Mouse (Mus musculus) macrophage (primary cell): ENCODE measurements around the gene Itsn1. TPM values are rescaled to one million over a fixed set of nuclear protein-coding genes. Genes with fewer than 3 reads are reported as not detected.

Source experiments
- H3K27ac ChIP-seq: fragments of 350-480 bp; formaldehyde crosslinking; 2 replicates; pipeline ENCODE4 v1.9.0; 2021
- H3K36me3 ChIP-seq: fragments of 350-480 bp; formaldehyde crosslinking; 2 replicates; pipeline ENCODE4 v1.9.0; 2021; ENCODE audit errors: inconsistent target
- H3K4me3 ChIP-seq: fragments of 350-480 bp; formaldehyde crosslinking; 2 replicates; pipeline ENCODE4 v1.9.0; 2021; ENCODE audit errors: inconsistent target
- H3K79me2 ChIP-seq: fragments of 350-480 bp; formaldehyde crosslinking; 2 replicates; pipeline ENCODE4 v1.9.0; 2021; ENCODE audit errors: inconsistent target
- WGBS: methylation state at CpG from one replicate; pipeline ENCODE4 v1.1.7; 2026; ENCODE audit warnings: inconsistent platforms; ENCODE audit not compliant: missing documents; 5-methylcytosine and 5-hydroxymethylcytosine counted together
- polyA plus RNA-seq: library from polyadenylated mRNA; stranded (reverse); fragments of 250-400 nt; gene quantifications from 3 replicates; pipeline ENCODE4 v1.2.4, GENCODE M21; 2018; ENCODE audit warnings: inconsistent platforms

Gene Itsn1
- polyA plus RNA-seq, 1 experiment from 2014 or later, result 216 TPM

GRCm38 (mm10) chr16:91743055-91743454 lies 14.0 kb downstream of the Itsn1 start:
- Histone ChIP-seq H3K79me2 (peaks cover 99% of the 10 kb centered on the region), H3K27ac (no peak overlapping the region), H3K4me3 (no peak overlapping the region), H3K36me3 (0 out of 2 replicates have a peak, but pooled peaks cover 6% of the 10 kb centered on the region)
- WGBS, result 92% methylated on average over 5 of the region's 7 CpGs

- Histone ChIP-seq H3K4me3 (no peak overlapping the region), H3K27ac (no peak overlapping the region), H3K36me3 (0 out of 2 replicates have a peak, but pooled peaks cover 6% of the 10 kb centered on the region), H3K79me2 (peaks cover 96% of the 10 kb centered on the region)
- WGBS, result 48% methylated on average over 13 of the region's 14 CpGs
Observed at GRCm38 (mm10) chr16:91746101-91746950, 17.2 kb downstream of the Itsn1 start.

GRCm38 (mm10) chr16:91747567-91747966 lies 18.5 kb downstream of the Itsn1 start:
- Histone ChIP-seq H3K27ac (no peak overlapping the region), H3K36me3 (peaks cover 6% of the 10 kb centered on the region; the same call in 1 of the 2 replicates), H3K79me2 (peaks cover 96% of the 10 kb centered on the region), H3K4me3 (no peak overlapping the region)
- 89% methylated on average over 6 of the region's 6 CpGs for WGBS

GRCm38 (mm10) chr16:91751644-91752385 lies 22.7 kb downstream of the Itsn1 start:
- WGBS, result 93% methylated on average over 13 of the region's 13 CpGs
- Histone ChIP-seq H3K36me3 (peaks cover 8% of the 10 kb centered on the region; the same call in 1 of the 2 replicates), H3K27ac (no peak overlapping the region), H3K79me2 (peaks cover 96% of the 10 kb centered on the region), H3K4me3 (no peak overlapping the region)

GRCm38 (mm10) chr16:91753611-91754010 lies 24.5 kb downstream of the Itsn1 start:
- WGBS, result 92% methylated on average over 4 of the region's 4 CpGs
- peaks cover 10% of the 10 kb centered on the region; the same call in 1 of the 2 replicates for H3K36me3 ChIP-seq

GRCm38 (mm10) chr16:91754957-91755356 lies 25.9 kb downstream of the Itsn1 start:
- H3K27ac ChIP-seq, result no peak overlapping the region
- peaks cover 97% of the 10 kb centered on the region for H3K79me2 ChIP-seq
- H3K4me3 ChIP-seq, result no peak overlapping the region
- peaks cover 10% of the 10 kb centered on the region; the same call in 1 of the 2 replicates for H3K36me3 ChIP-seq
- WGBS, result 9% methylated on average over 6 of the region's 6 CpGs

More at GRCm38 (mm10) chr16:91753611-91754010, 24.5 kb downstream of the Itsn1 start:
- Histone ChIP-seq H3K27ac (no peak overlapping the region), H3K79me2 (peaks cover 97% of the 10 kb centered on the region), H3K4me3 (no peak overlapping the region)

- Histone ChIP-seq H3K36me3 (peaks cover 9% of the 10 kb centered on the region; the same call in 1 of the 2 replicates), H3K27ac (no peak overlapping the region), H3K4me3 (no peak overlapping the region), H3K79me2 (peaks cover 98% of the 10 kb centered on the region)
- 94% methylated on average over 9 of the region's 9 CpGs for WGBS
Observed at GRCm38 (mm10) chr16:91761202-91761601, 32.1 kb downstream of the Itsn1 start.

GRCm38 (mm10) chr16:91761761-91762160 lies 32.7 kb downstream of the Itsn1 start:
- WGBS, result 0% methylated on average over 3 of the region's 3 CpGs
- no peak overlapping the region for H3K27ac ChIP-seq
- H3K4me3 ChIP-seq, result no peak overlapping the region
- H3K36me3 ChIP-seq, result peaks cover 3% of the 10 kb centered on the region; the same call in 1 of the 2 replicates
- peaks cover 98% of the 10 kb centered on the region for H3K79me2 ChIP-seq

- Histone ChIP-seq H3K36me3 (no peaks in the 10 kb centered on the region), H3K79me2 (peaks cover 98% of the 10 kb centered on the region), H3K4me3 (no peak overlapping the region), H3K27ac (no peak overlapping the region)
- 92% methylated on average over 7 of the region's 7 CpGs for WGBS
Observed at GRCm38 (mm10) chr16:91762476-91762875, 33.4 kb downstream of the Itsn1 start.

- Histone ChIP-seq H3K79me2 (peaks cover 98% of the 10 kb centered on the region), H3K27ac (no peak overlapping the region), H3K36me3 (no peaks in the 10 kb centered on the region), H3K4me3 (no peak overlapping the region)
- 52% methylated on average over 6 of the region's 6 CpGs for WGBS
Observed at GRCm38 (mm10) chr16:91763975-91764374, 34.9 kb downstream of the Itsn1 start.

GRCm38 (mm10) chr16:91764414-91764813 lies 35.3 kb downstream of the Itsn1 start:
- Histone ChIP-seq H3K79me2 (peaks cover 98% of the 10 kb centered on the region), H3K27ac (no peak overlapping the region), H3K4me3 (no peak overlapping the region), H3K36me3 (no peaks in the 10 kb centered on the region)
- WGBS, result 80% methylated on average over 6 of the region's 6 CpGs

GRCm38 (mm10) chr16:91765121-91765815 lies 36.2 kb downstream of the Itsn1 start:
- Histone ChIP-seq H3K36me3 (no peaks in the 10 kb centered on the region), H3K4me3 (no peak overlapping the region), H3K27ac (no peak overlapping the region), H3K79me2 (peaks cover 98% of the 10 kb centered on the region)
- WGBS, result 96% methylated on average over 15 of the region's 15 CpGs

GRCm38 (mm10) chr16:91765816-91766210 lies 36.7 kb downstream of the Itsn1 start:
- 96% methylated on average over 15 of the region's 15 CpGs for WGBS
- Histone ChIP-seq H3K4me3 (no peak overlapping the region), H3K27ac (no peak overlapping the region), H3K36me3 (no peaks in the 10 kb centered on the region), H3K79me2 (peaks cover 98% of the 10 kb centered on the region)

GRCm38 (mm10) chr16:91767165-91767701 lies 38.2 kb downstream of the Itsn1 start:
- Histone ChIP-seq H3K4me3 (no peak overlapping the region), H3K79me2 (peaks cover 100% of the 10 kb centered on the region), H3K36me3 (no peaks in the 10 kb centered on the region), H3K27ac (no peak overlapping the region)
- WGBS, result 76% methylated on average over 10 of the region's 11 CpGs
